9 mouse cellular contexts compared by ENCODE assay signal in genomic region chrX:167276953-167277352, GRCm38 (mm10). TPM values are rescaled to one million over a fixed set of nuclear protein-coding genes. Genes with fewer than 3 reads are reported as not detected.
A peak's percentile ranks its signal among the peaks of the same experiment; 100 is the strongest.
DNase-seq lines count a peak whose midpoint lies in the region; ATAC-seq and TF ChIP-seq lines count a peak whose summit lies in the region.
"Had no signal": no experiment of that assay in that cellular context is flagged by ENCODE, and none has a peak within 500 bp of the region (broad histone marks: within the 10 kb centered on the region; RNA-seq: fewer than 3 reads in every experiment).

No protein-coding gene starts in this region.

- TF ChIP-seq CTCF in lung, postnatal 0 days (IDR thresholded peaks at IDR 0.05), result peak; percentile 77

- H3K4me2 ChIP-seq in forebrain, embryonic 15.5 days (replicated peaks), result no peak overlapping the region
- peak overlapping the region; percentile 30; the same call in 1 of the 2 replicates for H3K4me2 ChIP-seq in lung, postnatal 0 days (replicated peaks; ENCODE audit: low read depth, low read length)
- H3K4me2 ChIP-seq: neural tube, embryonic 13.5 days had no signal

- H3K4me3 ChIP-seq in brown adipose tissue, adult 24 weeks (ENCODE audit: insufficient read depth, low read depth, low read length), result peak overlapping the region; percentile 33; the same call in 1 of the 2 replicates
- H3K4me3 ChIP-seq in forebrain, embryonic 15.5 days, result no peak overlapping the region
- no peak overlapping the region for H3K4me3 ChIP-seq in lung, postnatal 0 days (ENCODE audit: low read depth, low read length)
- H3K4me3 ChIP-seq: neural tube, embryonic 13.5 days had no signal

- no peaks in the 10 kb centered on the region for H3K4me1 ChIP-seq in brown adipose tissue, adult 24 weeks (ENCODE audit: control insufficient read depth, insufficient read depth, insufficient read length, low read length)
- no peaks in the 10 kb centered on the region for H3K4me1 ChIP-seq in forebrain, embryonic 15.5 days
- no peaks in the 10 kb centered on the region for H3K4me1 ChIP-seq in lung, postnatal 0 days (ENCODE audit: insufficient read depth, low read depth, low read length)
- H3K4me1 ChIP-seq: neural tube, embryonic 13.5 days had no signal

- no peak overlapping the region for H3K9ac ChIP-seq in forebrain, embryonic 15.5 days (replicated peaks)
- H3K9ac ChIP-seq in lung, postnatal 0 days (replicated peaks; ENCODE audit: low read depth), result no peak overlapping the region
- H3K9ac ChIP-seq: neural tube, embryonic 13.5 days had no signal

- DNase-seq in ES-CJ7 (ENCODE audit: low read depth, low spot score), result peak; percentile 60
- peak; percentile 50 to 77 for DNase-seq in layer of hippocampus, postnatal 14 days (ENCODE audit: low spot score in 2 of 2)
- DNase-seq in lung, postnatal 0 days (ENCODE audit: low spot score), result peak; percentile 55
- peak; percentile 81 for DNase-seq in retina, embryonic 14.5 days (ENCODE audit: low spot score)
- peak; percentile 66 for DNase-seq in thymus, postnatal 25 days

- H3K36me3 ChIP-seq in forebrain, embryonic 15.5 days, result no peaks in the 10 kb centered on the region
- no peaks in the 10 kb centered on the region for H3K36me3 ChIP-seq in lung, postnatal 0 days (ENCODE audit: insufficient read depth, low read length)
- H3K36me3 ChIP-seq: neural tube, embryonic 13.5 days had no signal

- H3K27me3 ChIP-seq in forebrain, embryonic 15.5 days, result no peaks in the 10 kb centered on the region
- no peaks in the 10 kb centered on the region for H3K27me3 ChIP-seq in lung, postnatal 0 days (replicated peaks; ENCODE audit: insufficient read depth, low read length)

- TF ChIP-seq EP300 in lung, postnatal 0 days (IDR thresholded peaks at IDR 0.05), result no peak

- 0 out of 2 replicates have a peak, but pooled peaks have one; percentile 48 for ATAC-seq in forebrain, embryonic 15.5 days (replicated peaks)
- peak; percentile 78 to 90 for ATAC-seq in hematopoietic stem cell, adult 5-6 weeks (replicated peaks in 1 of 2; ENCODE audit: insufficient read depth in 1 of 2, low FRiP score in 2 of 2, low TSS enrichment in 1 of 2, low read depth in 1 of 2, poor library complexity in 2 of 2, severe bottlenecking in 2 of 2)
- no peak; the same call in 1 of the 2 replicates for ATAC-seq in lung, postnatal 0 days

- WGBS in forebrain, embryonic 15.5 days, result 27% methylated on average over 9 of the region's 9 CpGs
- WGBS in lung, postnatal 0 days, result 14% methylated on average over 9 of the region's 9 CpGs

- H3K9me3 ChIP-seq in forebrain, embryonic 15.5 days, result no peaks in the 10 kb centered on the region
- H3K9me3 ChIP-seq in lung, postnatal 0 days (ENCODE audit: low read length), result no peaks in the 10 kb centered on the region
- H3K9me3 ChIP-seq: neural tube, embryonic 13.5 days had no signal

- H3K27ac ChIP-seq in brown adipose tissue, adult 24 weeks (replicated peaks; ENCODE audit: low read depth, low read length), result no peak overlapping the region
- H3K27ac ChIP-seq in forebrain, embryonic 15.5 days (replicated peaks), result no peak overlapping the region
- no peak overlapping the region for H3K27ac ChIP-seq in lung, postnatal 0 days (ENCODE audit: low read length)
- H3K27ac ChIP-seq: neural tube, embryonic 13.5 days had no signal

RNA-seq across cellular contexts. Expression of gene Tlr8, which starts 12.8 kb away (rescaled TPM):
- 0.79 and 0.99 TPM in 2 replicates for polyA plus RNA-seq in brown adipose tissue, adult 24 weeks (2012; ENCODE audit: insufficient read depth, insufficient read length, missing spikeins)
- 0.05 and 0.09 TPM in 2 replicates for polyA plus RNA-seq in forebrain, embryonic 15.5 days (2015; fragmentation: Nextera tagmentation; extraction: Ambion mirVana)
- 0.74 and 2.8 TPM in 2 replicates for total RNA-seq in hematopoietic stem cell, adult 5-6 weeks (2017)
- total RNA-seq in layer of hippocampus, postnatal 14 days (2021), result under 1 TPM; 0.12 to 0.53 TPM
- polyA plus RNA-seq in lung, postnatal 0 days (2015; fragmentation: Nextera tagmentation; extraction: Ambion mirVana), result 1.5 and 1.9 TPM in 2 replicates

RNA-seq across cellular contexts. Expression of gene Tlr7, which starts 53.4 kb away (rescaled TPM):
- polyA plus RNA-seq in brown adipose tissue, adult 24 weeks (2012; ENCODE audit: insufficient read depth, insufficient read length, missing spikeins), result 1.4 and 2.1 TPM in 2 replicates
- 0.31 and 0.53 TPM in 2 replicates for polyA plus RNA-seq in forebrain, embryonic 15.5 days (2015; fragmentation: Nextera tagmentation; extraction: Ambion mirVana)
- total RNA-seq in hematopoietic stem cell, adult 5-6 weeks (2017), result 9.2 and 17.6 TPM in 2 replicates
- total RNA-seq in layer of hippocampus, postnatal 14 days (2021), result 1 to 10 TPM; 4.4 to 5.1 TPM
- polyA plus RNA-seq in lung, postnatal 0 days (2015; fragmentation: Nextera tagmentation; extraction: Ambion mirVana), result 1.4 and 1.5 TPM in 2 replicates
